In the genomic region with DNA sequence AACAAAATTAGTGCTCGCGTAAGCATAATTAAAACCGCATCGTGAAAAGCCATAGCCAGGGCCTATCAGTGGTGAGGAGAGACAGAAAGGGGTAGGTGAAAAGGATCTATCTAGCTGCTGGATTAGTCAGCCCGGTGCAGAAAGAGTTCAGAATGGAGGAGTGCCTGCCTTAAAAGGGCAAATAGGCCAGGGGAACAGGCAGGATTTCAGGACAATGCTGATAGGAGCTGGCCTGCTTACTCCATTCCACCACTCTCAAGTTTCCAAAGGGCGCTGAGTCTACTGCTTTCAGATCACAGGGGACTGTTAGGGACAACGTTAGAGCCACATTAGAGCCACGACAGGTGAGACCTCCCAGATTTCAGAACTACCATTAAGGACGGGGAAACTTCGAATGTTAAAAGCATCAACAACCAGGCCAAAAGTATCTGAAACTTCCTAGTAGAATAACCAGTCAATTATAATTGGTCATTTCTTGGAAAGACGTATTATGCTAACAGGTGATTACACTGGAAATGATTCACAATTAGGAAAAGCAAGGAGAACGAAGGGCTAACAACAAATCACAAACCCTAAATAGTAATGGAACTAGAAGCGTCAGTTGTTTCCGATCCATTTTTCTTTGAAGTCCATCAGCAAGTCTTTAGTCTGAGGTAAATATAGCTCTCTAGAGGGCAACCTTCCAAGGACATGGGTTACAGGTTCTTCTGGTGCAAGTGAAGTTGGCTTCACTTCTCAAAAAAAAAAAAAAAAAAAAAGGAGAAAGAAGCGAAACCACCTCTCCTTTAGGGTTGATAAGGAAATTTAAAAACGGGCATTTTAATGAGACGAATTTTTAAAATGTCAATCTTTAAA, we compare ENCODE assay signal across 8 mouse cellular contexts. TPM values are rescaled to one million over a fixed set of nuclear protein-coding genes. Genes with fewer than 3 reads are reported as not detected.
DNase-seq lines count a peak whose midpoint lies in the region; ATAC-seq and TF ChIP-seq lines count a peak whose summit lies in the region.

No protein-coding gene starts in this region.

- WGBS in heart, embryonic 10.5 days: 14% methylated on average over 17 of the region's 17 CpGs
- 9% methylated on average over 17 of the region's 17 CpGs for WGBS in limb, embryonic 14.5 days

- peak overlapping the region; percentile 96 for H3K4me3 ChIP-seq in heart, embryonic 10.5 days
- H3K4me3 ChIP-seq in limb, embryonic 14.5 days (replicated peaks; ENCODE audit: low read length): peak overlapping the region; percentile 89

- H3K9me3 ChIP-seq in heart, embryonic 10.5 days: no peaks in the 10 kb centered on the region
- H3K9me3 ChIP-seq in limb, embryonic 14.5 days (ENCODE audit: control insufficient read depth, low read length): no peaks in the 10 kb centered on the region

- intact Hi-C loops in gastrocnemius, postnatal 14 days (cut with DNase I; ENCODE audit: low total_unique reads): no loop called here

- H3K27me3 ChIP-seq in heart, embryonic 10.5 days (ENCODE audit: insufficient read depth, poor library complexity, severe bottlenecking): no peaks in the 10 kb centered on the region
- H3K27me3 ChIP-seq in limb, embryonic 14.5 days (ENCODE audit: control insufficient read depth, insufficient read depth, low read length): no peaks in the 10 kb centered on the region

- peak overlapping the region; percentile 82 for H3K9ac ChIP-seq in limb, embryonic 14.5 days (ENCODE audit: low read depth, low read length, severe bottlenecking)

- H3K4me2 ChIP-seq in limb, embryonic 14.5 days (replicated peaks; ENCODE audit: low read depth, low read length, severe bottlenecking): peak overlapping the region; percentile 57

- no peak for TF ChIP-seq POLR2A in limb, embryonic 14.5 days (IDR thresholded peaks at IDR 0.05; ENCODE audit: borderline replicate concordance, extremely low read depth, insufficient read depth, insufficient read length)

- H3K36me3 ChIP-seq in heart, embryonic 10.5 days: no peaks in the 10 kb centered on the region
- H3K36me3 ChIP-seq in limb, embryonic 14.5 days (ENCODE audit: control insufficient read depth, insufficient read depth, low read length): no peaks in the 10 kb centered on the region

- peaks cover 46% of the 10 kb centered on the region for H3K4me1 ChIP-seq in heart, embryonic 10.5 days
- H3K4me1 ChIP-seq in limb, embryonic 14.5 days (ENCODE audit: control insufficient read depth, insufficient read depth, low read length): peaks cover 10% of the 10 kb centered on the region

- no peak for ATAC-seq in limb, embryonic 14.5 days (ENCODE audit: low FRiP score, low read depth)

- H3K27ac ChIP-seq in heart, embryonic 10.5 days: peak overlapping the region; percentile 99
- H3K27ac ChIP-seq in limb, embryonic 14.5 days (replicated peaks; ENCODE audit: low read depth, low read length): peak overlapping the region; percentile 76; the same call in 1 of the 2 replicates

- peak; percentile 10 for DNase-seq in gastrocnemius, postnatal 25 days
- DNase-seq in gastrocnemius, postnatal 14 days: no peak
- peak; percentile 32 for DNase-seq in adrenal gland, postnatal 14 days
- DNase-seq in heart, embryonic 10.5 days (ENCODE audit: low spot score): peak; percentile 80
- no peak for DNase-seq in limb, embryonic 14.5 days (ENCODE audit: low spot score)
- peak; percentile 54 for DNase-seq in retina, postnatal 1 day
- DNase-seq in spleen, adult 18-20 months: no peak
- DNase-seq in left cerebral cortex, adult 18-20 months (ENCODE audit: low spot score in 2 of 2): no peak

RNA-seq across cellular contexts. Expression of a gene that starts 1.1 kb away (rescaled TPM):
- total RNA-seq in gastrocnemius, postnatal 25 days (2021): 10 to 100 TPM; 35.2 to 42.8 TPM
- 10 to 100 TPM; 20.6 to 22.4 TPM for total RNA-seq in gastrocnemius, postnatal 14 days (2021)
- total RNA-seq in adrenal gland, postnatal 14 days (2021): 15.8 and 17.3 TPM in 2 replicates
- 11.4 and 17.5 TPM in 2 replicates for polyA plus RNA-seq in heart, embryonic 10.5 days (2016; fragmentation: Nextera tagmentation; extraction: Ambion mirVana)
- polyA plus RNA-seq in limb, embryonic 14.5 days (2012; rRNA removed): 15.3 and 16.6 TPM in 2 replicates
- polyA plus RNA-seq in limb, embryonic 14.5 days (2014; fragmentation: Nextera tagmentation; extraction: Ambion mirVana): 17.2 and 19.3 TPM in 2 replicates
- 1 to 10 TPM; 4.1 to 6.8 TPM for total RNA-seq in left cerebral cortex, adult 18-20 months (2021)

RNA-seq across cellular contexts. Expression of a gene that starts 39.6 kb away (rescaled TPM):
- 1 to 10 TPM; 2.6 to 2.8 TPM for total RNA-seq in gastrocnemius, postnatal 25 days (2021)
- total RNA-seq in gastrocnemius, postnatal 14 days (2021): 1 to 10 TPM; 2.8 to 3.1 TPM
- 8.0 and 9.4 TPM in 2 replicates for total RNA-seq in adrenal gland, postnatal 14 days (2021)
- 22.6 and 24.0 TPM in 2 replicates for polyA plus RNA-seq in heart, embryonic 10.5 days (2016; fragmentation: Nextera tagmentation; extraction: Ambion mirVana)
- polyA plus RNA-seq in limb, embryonic 14.5 days (2012; rRNA removed): 10.6 and 14.1 TPM in 2 replicates
- 27.1 and 27.7 TPM in 2 replicates for polyA plus RNA-seq in limb, embryonic 14.5 days (2014; fragmentation: Nextera tagmentation; extraction: Ambion mirVana)
- 10 to 100 TPM; 26.3 to 34.0 TPM for total RNA-seq in left cerebral cortex, adult 18-20 months (2021)

Comparison
In these comparisons a context has a peak if more than half of its experiments do, and no peak if none do; other contexts are left out.
1. DNase-seq: peak in gastrocnemius, postnatal 25 days (single experiment), adrenal gland, postnatal 14 days (single experiment), heart, embryonic 10.5 days (single experiment) and retina, postnatal 1 day (single experiment); none in gastrocnemius, postnatal 14 days (single experiment), limb, embryonic 14.5 days (single experiment), spleen, adult 18-20 months (0 of 2) and left cerebral cortex, adult 18-20 months (0 of 2).